Mouse (Mus musculus) kidney, embryonic 15.5 days (tissue): ENCODE data around the gene D630045J12Rik. TPM values are rescaled to one million over a fixed set of nuclear protein-coding genes. Genes with fewer than 3 reads are reported as not detected.

Experiments used
- ATAC-seq: fragments of 200-750 bp; cut with Nextera tagmentation; replicated peaks from 2 replicates; pipeline ENCODE4 v1.8.0; 2017; ENCODE audit warnings: moderate TSS enrichment; ENCODE audit not compliant: low FRiP score
- H3K27ac ChIP-seq: fragments of 300-500 bp; sonication (generic); 2 replicates; pipeline ENCODE4 v1.5.1; 2015; ENCODE audit warnings: mild to moderate bottlenecking, inconsistent platforms
- H3K27me3 ChIP-seq: fragments of 300-500 bp; sonication (generic); 2 replicates; pipeline ENCODE4 v1.6.1; 2015; ENCODE audit warnings: inconsistent platforms
- H3K36me3 ChIP-seq: fragments of 300-500 bp; sonication (generic); 2 replicates; pipeline ENCODE4 v1.6.1; 2015; ENCODE audit warnings: inconsistent platforms
- H3K4me1 ChIP-seq: fragments of 300-500 bp; sonication (generic); 2 replicates; pipeline ENCODE4 v1.6.1; 2015; ENCODE audit warnings: inconsistent platforms
- H3K4me2 ChIP-seq: fragments of 300-500 bp; sonication (generic); 2 replicates; pipeline ENCODE4 v1.6.1; 2015; ENCODE audit warnings: moderate library complexity, mild to moderate bottlenecking, inconsistent platforms
- H3K4me3 ChIP-seq: fragments of 300-500 bp; sonication (generic); replicated peaks from 2 replicates; pipeline ENCODE4 v1.5.1; 2015; ENCODE audit warnings: mild to moderate bottlenecking, inconsistent platforms
- H3K9ac ChIP-seq: fragments of 300-500 bp; sonication (generic); 2 replicates; pipeline ENCODE4 v1.6.1; 2015; ENCODE audit warnings: mild to moderate bottlenecking, inconsistent platforms
- H3K9me3 ChIP-seq: fragments of 300-500 bp; sonication (generic); replicated peaks from 2 replicates; pipeline ENCODE4 v1.6.1; 2016; ENCODE audit warnings: inconsistent platforms
- WGBS: fragments of 180-500 bp; shearing (Covaris S2); methylation state at CpG from one replicate; pipeline ENCODE4 v1.1.7; 2015; ENCODE audit warnings: mixed read lengths; 5-methylcytosine and 5-hydroxymethylcytosine counted together
- polyA plus RNA-seq: library from polyadenylated mRNA; unstranded; fragments of >200 nt; fragmentation: Nextera tagmentation; extraction: Ambion mirVana; gene quantifications from 2 replicates; pipeline ENCODE4 v1.2.1, GENCODE M21; 2015

D630045J12Rik gene
- polyA plus RNA-seq, 1 experiment from 2014 or later, result 7.8 TPM

- no peak overlapping the region for H3K4me2 ChIP-seq
- 59% methylated on average over 8 of the region's 8 CpGs for WGBS
- H3K9me3 ChIP-seq, result no peaks in the 10 kb centered on the region
- no peak overlapping the region for H3K4me3 ChIP-seq
- H3K9ac ChIP-seq, result no peak overlapping the region
- ATAC-seq, result no peak
- peak overlapping the region; percentile 81 for H3K27ac ChIP-seq
- peaks cover 45% of the 10 kb centered on the region for H3K36me3 ChIP-seq
- H3K4me1 ChIP-seq, result peaks cover 43% of the 10 kb centered on the region
- no peaks in the 10 kb centered on the region for H3K27me3 ChIP-seq
Measured at GRCm38 (mm10) chr6:38145463-38146065, 108.2 kb downstream of the D630045J12Rik start.

DNA sequence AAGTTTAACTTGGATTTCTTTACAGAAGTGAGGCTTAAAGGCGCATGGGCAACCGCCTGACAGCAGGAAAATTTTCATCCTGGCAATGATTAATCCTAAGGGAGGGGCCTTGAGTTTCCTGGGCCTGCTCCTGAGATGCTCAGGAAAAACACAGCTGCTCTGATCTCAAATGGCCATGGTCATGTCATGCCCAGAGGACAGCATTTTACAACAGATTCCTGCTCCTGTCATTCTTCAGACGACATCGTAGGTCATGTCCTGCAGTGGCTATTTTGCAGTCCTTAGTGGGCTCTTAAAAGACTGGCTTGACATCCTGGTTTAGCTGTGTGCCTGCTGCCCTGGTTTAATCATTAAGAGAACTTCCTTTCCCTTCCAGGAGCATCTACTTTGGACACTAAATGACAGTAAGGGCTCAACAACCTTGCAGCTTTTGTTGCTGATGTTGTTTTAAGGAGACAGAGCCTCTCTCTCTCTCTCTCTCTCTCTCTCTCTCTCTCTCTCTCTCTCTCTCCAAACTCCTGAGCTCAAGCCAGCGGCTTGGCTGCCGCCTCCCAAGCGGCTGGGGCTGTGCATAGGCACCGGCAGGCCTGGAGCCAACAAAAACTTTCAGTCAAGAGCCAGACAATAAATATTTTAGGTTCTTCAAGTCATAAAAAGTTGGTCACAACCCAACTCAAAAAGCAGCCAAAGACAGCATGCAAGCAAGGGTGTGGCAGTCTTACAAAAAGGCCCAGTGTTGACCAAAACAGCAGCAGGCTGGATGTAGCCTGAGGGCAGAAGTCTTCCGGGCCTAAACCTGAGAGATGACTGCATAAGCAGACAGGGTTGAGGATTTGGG lies 109.4 kb downstream of the D630045J12Rik start:
- H3K27ac ChIP-seq, result peak overlapping the region; percentile 81
- peak; percentile 70 for ATAC-seq
- H3K9me3 ChIP-seq, result no peaks in the 10 kb centered on the region
- WGBS, result 20% methylated on average over 9 of the region's 9 CpGs
- H3K4me1 ChIP-seq, result peaks cover 43% of the 10 kb centered on the region
- peaks cover 40% of the 10 kb centered on the region for H3K36me3 ChIP-seq
- H3K9ac ChIP-seq, result no peak overlapping the region
- no peak overlapping the region for H3K4me3 ChIP-seq
- peak overlapping the region; percentile 26; the same call in 1 of the 2 replicates for H3K4me2 ChIP-seq
- no peaks in the 10 kb centered on the region for H3K27me3 ChIP-seq

- Histone ChIP-seq H3K4me2 (no peak overlapping the region), H3K27ac (no peak overlapping the region), H3K27me3 (no peaks in the 10 kb centered on the region), H3K4me3 (no peak overlapping the region), H3K4me1 (peaks cover 26% of the 10 kb centered on the region), H3K36me3 (peaks cover 22% of the 10 kb centered on the region), H3K9me3 (no peaks in the 10 kb centered on the region), H3K9ac (no peak overlapping the region)
- no peak for ATAC-seq
- 85% methylated on average over 9 of the region's 9 CpGs for WGBS
Measured at GRCm38 (mm10) chr6:38140402-38140801, 113.4 kb downstream of the D630045J12Rik start.

GRCm38 (mm10) chr6:38139086-38139485 lies 114.7 kb downstream of the D630045J12Rik start:
- no peaks in the 10 kb centered on the region for H3K9me3 ChIP-seq
- H3K4me1 ChIP-seq, result peaks cover 13% of the 10 kb centered on the region
- no peak overlapping the region for H3K27ac ChIP-seq
- 84% methylated on average over 3 of the region's 3 CpGs for WGBS
- no peak overlapping the region for H3K4me2 ChIP-seq
- H3K9ac ChIP-seq, result no peak overlapping the region
- ATAC-seq, result no peak
- no peaks in the 10 kb centered on the region for H3K27me3 ChIP-seq
- no peak overlapping the region for H3K4me3 ChIP-seq
- peaks cover 30% of the 10 kb centered on the region for H3K36me3 ChIP-seq

DNA sequence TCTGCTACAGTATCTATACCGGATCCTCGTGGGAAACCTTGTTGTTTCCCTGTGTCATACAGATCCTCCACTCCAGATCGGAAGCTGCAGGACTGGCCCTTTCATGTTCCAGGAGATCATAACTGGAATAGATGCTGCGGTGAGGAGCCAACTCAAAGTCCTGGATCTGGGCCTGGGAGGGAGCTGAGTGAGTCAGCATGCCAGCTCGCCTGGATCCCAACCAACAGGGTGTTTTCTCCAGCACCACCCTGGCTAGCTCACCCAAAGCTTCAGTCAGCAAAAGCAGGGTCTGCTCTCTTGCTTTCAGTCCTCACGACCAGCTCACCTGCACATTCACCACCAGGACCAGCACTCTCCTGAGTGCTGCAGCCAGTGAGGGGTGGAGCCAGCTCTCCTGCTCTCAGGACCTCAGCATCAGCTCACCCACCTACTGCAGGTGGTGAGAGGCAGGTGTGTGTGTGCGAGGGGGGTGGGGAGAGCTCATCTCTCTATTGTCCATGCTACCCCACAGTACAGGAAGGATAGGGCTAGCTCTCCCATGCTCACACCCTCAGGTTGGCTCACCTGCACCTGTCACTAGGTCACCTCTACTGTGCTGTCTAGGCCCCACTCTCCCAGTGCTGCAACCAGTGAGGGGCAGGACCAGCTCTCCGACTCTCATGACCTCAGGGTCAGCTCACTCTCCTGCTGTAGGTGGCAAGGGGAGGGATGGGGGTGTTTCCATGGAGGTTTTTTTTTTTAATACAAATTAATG lies 118.8 kb downstream of the D630045J12Rik start:
- ATAC-seq, result no peak
- Histone ChIP-seq H3K4me2 (no peak overlapping the region), H3K9me3 (0 out of 2 replicates have a peak, but pooled peaks cover 3% of the 10 kb centered on the region), H3K27ac (no peak overlapping the region), H3K4me1 (no peaks in the 10 kb centered on the region), H3K36me3 (peaks cover 37% of the 10 kb centered on the region), H3K4me3 (no peak overlapping the region), H3K27me3 (no peaks in the 10 kb centered on the region), H3K9ac (no peak overlapping the region)
- 93% methylated on average over 8 of the region's 8 CpGs for WGBS

- peaks cover 60% of the 10 kb centered on the region for H3K36me3 ChIP-seq
- no peak for ATAC-seq
- no peak overlapping the region for H3K9ac ChIP-seq
- H3K4me3 ChIP-seq, result no peak overlapping the region
- no peak overlapping the region for H3K4me2 ChIP-seq
- no peaks in the 10 kb centered on the region for H3K4me1 ChIP-seq
- 66% methylated on average over 4 of the region's 4 CpGs for WGBS
- H3K9me3 ChIP-seq, result 0 out of 2 replicates have a peak, but pooled peaks cover 3% of the 10 kb centered on the region
- no peak overlapping the region for H3K27ac ChIP-seq
- H3K27me3 ChIP-seq, result no peaks in the 10 kb centered on the region
Measured at GRCm38 (mm10) chr6:38131801-38132231, 122.0 kb downstream of the D630045J12Rik start.

DNA sequence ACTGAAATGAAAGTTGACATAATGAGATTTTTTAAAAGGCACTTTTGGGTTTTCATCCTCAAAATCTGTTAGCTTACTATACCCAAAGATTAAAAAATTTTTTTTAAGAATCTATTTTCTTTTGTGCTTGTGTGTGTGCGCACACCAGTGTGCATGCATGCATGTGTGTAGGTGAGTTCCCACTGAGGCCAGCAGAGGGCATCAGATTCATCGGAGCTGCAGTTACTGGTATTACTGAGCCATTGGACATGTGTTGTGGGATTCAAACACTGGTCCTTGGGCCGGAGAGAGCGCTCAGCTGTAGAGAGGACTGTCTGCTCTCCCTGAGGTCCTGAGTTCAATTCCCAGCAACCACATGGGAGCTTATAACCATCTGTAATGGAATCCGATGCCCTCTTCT lies 123.9 kb downstream of the D630045J12Rik start:
- no peak for ATAC-seq
- Histone ChIP-seq H3K9me3 (0 out of 2 replicates have a peak, but pooled peaks cover 3% of the 10 kb centered on the region), H3K27me3 (no peaks in the 10 kb centered on the region), H3K4me2 (no peak overlapping the region), H3K4me1 (no peaks in the 10 kb centered on the region), H3K27ac (no peak overlapping the region), H3K4me3 (no peak overlapping the region), H3K36me3 (peaks cover 49% of the 10 kb centered on the region), H3K9ac (no peak overlapping the region)
- WGBS, result 96% methylated on average over 5 of the region's 5 CpGs

GRCm38 (mm10) chr6:38128115-38128514 lies 125.7 kb downstream of the D630045J12Rik start:
- peaks cover 46% of the 10 kb centered on the region for H3K36me3 ChIP-seq
- 0 out of 2 replicates have a peak, but pooled peaks cover 3% of the 10 kb centered on the region for H3K9me3 ChIP-seq
- H3K27me3 ChIP-seq, result no peaks in the 10 kb centered on the region
- no peak for ATAC-seq
- no peak overlapping the region for H3K9ac ChIP-seq
- WGBS, result 83% methylated on average over 14 of the region's 14 CpGs
- H3K4me3 ChIP-seq, result no peak overlapping the region
- no peak overlapping the region for H3K27ac ChIP-seq
- no peak overlapping the region for H3K4me2 ChIP-seq
- peaks cover 15% of the 10 kb centered on the region for H3K4me1 ChIP-seq

DNA sequence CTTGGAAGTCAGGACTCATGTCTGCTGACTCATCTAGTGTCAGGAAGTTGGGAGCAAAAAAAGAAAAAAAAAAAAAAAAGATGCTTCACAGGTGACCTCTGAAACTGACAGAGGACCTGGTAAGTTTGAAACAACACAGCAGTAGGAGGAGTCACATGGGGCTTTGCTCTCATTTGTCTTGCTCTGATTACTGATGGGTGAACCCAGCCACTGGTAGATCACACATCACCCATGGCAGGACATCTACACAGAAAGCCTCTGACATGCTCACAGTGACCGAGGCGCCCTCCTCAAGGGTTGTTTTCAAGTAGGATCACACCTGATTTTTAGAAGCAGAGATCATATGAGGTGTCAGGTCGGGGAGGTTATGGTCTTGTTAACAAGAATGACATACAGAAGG lies 128.3 kb downstream of the D630045J12Rik start:
- Histone ChIP-seq H3K4me3 (no peak overlapping the region), H3K27me3 (no peaks in the 10 kb centered on the region), H3K9ac (no peak overlapping the region), H3K27ac (peak overlapping the region; percentile 64; the same call in 1 of the 2 replicates), H3K36me3 (peaks cover 36% of the 10 kb centered on the region), H3K4me1 (peaks cover 38% of the 10 kb centered on the region), H3K4me2 (no peak overlapping the region), H3K9me3 (0 out of 2 replicates have a peak, but pooled peaks cover 3% of the 10 kb centered on the region)
- 93% methylated on average over 3 of the region's 3 CpGs for WGBS
- ATAC-seq, result no peak

DNA sequence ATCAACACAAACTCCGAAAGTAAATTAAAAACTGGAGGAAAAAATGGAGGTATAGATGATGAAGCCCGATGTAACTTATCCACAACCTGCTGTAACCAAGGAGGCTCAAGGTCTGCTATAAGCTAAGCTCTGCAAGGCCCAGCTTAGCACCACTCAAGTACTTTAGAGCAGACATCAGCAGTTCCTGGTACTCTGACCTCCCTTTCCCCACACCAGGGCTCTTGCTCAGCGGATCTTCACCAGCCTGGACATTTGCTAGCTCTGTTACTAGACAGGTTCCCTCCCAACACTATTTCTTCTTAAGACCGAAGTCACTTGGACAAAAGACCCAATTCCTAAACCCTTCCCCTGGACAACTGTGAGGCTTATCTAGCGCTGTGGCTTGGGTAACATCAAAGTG lies 128.9 kb downstream of the D630045J12Rik start:
- peaks cover 31% of the 10 kb centered on the region for H3K36me3 ChIP-seq
- no peaks in the 10 kb centered on the region for H3K9me3 ChIP-seq
- peak overlapping the region; percentile 64 for H3K27ac ChIP-seq
- ATAC-seq, result no peak
- H3K4me3 ChIP-seq, result no peak overlapping the region
- no peak overlapping the region for H3K4me2 ChIP-seq
- H3K9ac ChIP-seq, result no peak overlapping the region
- peaks cover 43% of the 10 kb centered on the region for H3K4me1 ChIP-seq
- 94% methylated on average over 5 of the region's 5 CpGs for WGBS
- no peaks in the 10 kb centered on the region for H3K27me3 ChIP-seq

GRCm38 (mm10) chr6:38124207-38124835 lies 129.5 kb downstream of the D630045J12Rik start, which contains the start of gene Atp6v0a4:
Gene Atp6v0a4, minus strand, starts transcription at chr6:38124586.
- Histone ChIP-seq H3K27me3 (no peaks in the 10 kb centered on the region), H3K4me2 (peak within 1 kb of the TSS; percentile 18; the same call in 1 of the 2 replicates), H3K36me3 (peaks cover 27% of the 10 kb centered on the region), H3K4me3 (no peak within 1 kb of the TSS), H3K4me1 (peaks cover 48% of the 10 kb centered on the region), H3K9me3 (no peaks in the 10 kb centered on the region), H3K27ac (peak within 1 kb of the TSS; percentile 64), H3K9ac (no peak within 1 kb of the TSS)
- WGBS, result 58% methylated on average over 7 of the region's 7 CpGs
- ATAC-seq, result peak; percentile 49
